Mouse (Mus musculus) stomach, embryonic 14.5 days (tissue): ENCODE data around the gene Ccdc151. TPM values are rescaled to one million over a fixed set of nuclear protein-coding genes. Genes with fewer than 3 reads are reported as not detected.

Experiments used
- ATAC-seq: fragments of 200-750 bp; cut with Nextera tagmentation; 2 replicates; pipeline ENCODE4 v1.8.0; 2017; ENCODE audit warnings: low read depth, moderate TSS enrichment; ENCODE audit not compliant: insufficient number of reproducible peaks, insufficient read depth, low FRiP score
- H3K27ac ChIP-seq: fragments of 300-500 bp; sonication (generic); 2 replicates; pipeline ENCODE4 v1.5.1; 2014; ENCODE audit warnings: mild to moderate bottlenecking, low read length, moderate library complexity, mixed read lengths
- H3K27me3 ChIP-seq: fragments of 300-500 bp; sonication (generic); 2 replicates; pipeline ENCODE4 v1.6.1; 2014; ENCODE audit warnings: low read length, control low read depth, mixed read lengths; ENCODE audit not compliant: control insufficient read depth, insufficient read depth
- H3K36me3 ChIP-seq: fragments of 300-500 bp; sonication (generic); 2 replicates; pipeline ENCODE4 v1.6.1; 2014; ENCODE audit warnings: mild to moderate bottlenecking, control low read depth, low read length, moderate library complexity, mixed read lengths; ENCODE audit not compliant: control insufficient read depth, insufficient read depth
- H3K4me1 ChIP-seq: fragments of 300-500 bp; sonication (generic); 2 replicates; pipeline ENCODE4 v1.6.1; 2014; ENCODE audit warnings: low read length, control low read depth, mixed read lengths; ENCODE audit not compliant: control insufficient read depth, insufficient read depth
- H3K4me2 ChIP-seq: fragments of 300-500 bp; sonication (generic); replicated peaks from 2 replicates; pipeline ENCODE4 v1.6.1; 2014; ENCODE audit warnings: low read depth, low read length, control low read depth
- H3K4me3 ChIP-seq: fragments of 300-500 bp; sonication (generic); 2 replicates; pipeline ENCODE4 v1.5.1; 2014; ENCODE audit warnings: low read depth, low read length, control low read depth
- H3K9ac ChIP-seq: fragments of 300-500 bp; sonication (generic); replicated peaks from 2 replicates; pipeline ENCODE4 v1.6.1; 2014; ENCODE audit warnings: low read depth, mild to moderate bottlenecking, control low read depth, low read length, moderate library complexity, mixed read lengths
- H3K9me3 ChIP-seq: fragments of 300-500 bp; sonication (generic); 2 replicates; pipeline ENCODE4 v1.6.1; 2016; ENCODE audit warnings: low read depth, low read length, control low read depth; ENCODE audit not compliant: control insufficient read depth
- WGBS: fragments of 180-500 bp; shearing (Covaris S2); extraction: QIAGEN DNeasy Blood & Tissue Kit; methylation state at CpG from one replicate; pipeline ENCODE4 v1.1.7; 2014; 5-methylcytosine and 5-hydroxymethylcytosine counted together
- polyA plus RNA-seq: library from polyadenylated mRNA; unstranded; fragments of >200 nt; fragmentation: Nextera tagmentation; extraction: Ambion mirVana; gene quantifications from 2 replicates; pipeline ENCODE4 v1.2.1, GENCODE M21; 2014

Ccdc151 gene
- polyA plus RNA-seq, 1 experiment from 2014 or later: 0.72 TPM

DNA sequence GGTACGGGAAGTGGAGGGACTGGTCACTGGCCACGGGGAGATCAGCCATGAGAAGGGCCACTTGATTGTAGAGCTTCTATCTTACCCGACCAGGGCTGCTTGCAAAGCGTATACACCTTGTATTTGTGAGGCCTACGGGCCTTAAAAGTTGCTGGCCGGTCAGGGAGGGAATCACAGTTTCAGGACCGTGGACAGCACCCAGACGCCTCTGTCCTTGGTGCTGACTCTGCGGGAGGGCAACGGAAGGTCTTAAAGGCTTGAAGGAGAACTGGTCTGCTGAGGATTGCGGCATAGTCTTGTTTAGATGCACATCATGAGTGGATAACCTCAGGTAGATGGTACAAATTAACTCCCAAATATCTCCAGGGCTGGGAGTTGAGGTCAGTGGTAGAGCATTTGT lies 52.1 kb downstream of the Ccdc151 start:
- no peak overlapping the region for H3K9ac ChIP-seq
- H3K27ac ChIP-seq: no peak overlapping the region
- no peaks in the 10 kb centered on the region for H3K9me3 ChIP-seq
- H3K4me1 ChIP-seq: no peaks in the 10 kb centered on the region; the same call in 1 of the 2 replicates
- no peak overlapping the region for H3K4me2 ChIP-seq
- WGBS: 11% methylated on average over 11 of the region's 11 CpGs
- no peaks in the 10 kb centered on the region for H3K27me3 ChIP-seq
- no peaks in the 10 kb centered on the region for H3K36me3 ChIP-seq
- no peak overlapping the region for H3K4me3 ChIP-seq
- ATAC-seq: no peak

- Histone ChIP-seq H3K27ac (no peak overlapping the region), H3K4me2 (no peak overlapping the region), H3K36me3 (no peaks in the 10 kb centered on the region), H3K27me3 (no peaks in the 10 kb centered on the region), H3K9ac (no peak overlapping the region), H3K4me3 (no peak overlapping the region), H3K4me1 (no peaks in the 10 kb centered on the region; the same call in 1 of the 2 replicates), H3K9me3 (no peaks in the 10 kb centered on the region)
- WGBS: 61% methylated on average over 6 of the region's 6 CpGs
- no peak for ATAC-seq
Measured at GRCm38 (mm10) chr9:21948790-21949189, 53.6 kb downstream of the Ccdc151 start.

DNA sequence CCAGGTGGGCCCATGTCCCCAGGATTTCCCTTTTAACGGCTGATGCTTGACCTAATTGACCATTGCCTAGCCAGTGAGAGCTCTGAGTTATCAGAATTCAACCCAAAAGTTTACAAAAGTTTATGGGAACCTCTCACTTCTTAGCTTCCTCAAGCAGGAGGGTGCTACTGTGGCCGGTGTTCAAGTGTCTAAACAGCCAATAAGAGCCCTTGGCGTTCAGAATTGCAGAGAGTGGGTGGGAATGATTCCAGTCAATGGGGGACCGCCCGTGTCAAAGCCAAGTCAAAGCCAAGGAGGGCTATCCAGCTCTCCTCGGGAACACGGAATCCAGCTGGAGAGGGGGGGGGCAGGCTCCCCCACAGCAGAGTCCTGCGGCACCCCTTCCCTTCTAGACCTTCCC lies 54.3 kb downstream of the Ccdc151 start:
- Histone ChIP-seq H3K4me2 (no peak overlapping the region), H3K4me1 (no peaks in the 10 kb centered on the region; the same call in 1 of the 2 replicates), H3K27ac (no peak overlapping the region), H3K4me3 (no peak overlapping the region), H3K36me3 (no peaks in the 10 kb centered on the region), H3K9me3 (no peaks in the 10 kb centered on the region), H3K9ac (no peak overlapping the region), H3K27me3 (no peaks in the 10 kb centered on the region)
- WGBS: 52% methylated on average over 8 of the region's 8 CpGs
- ATAC-seq: no peak

DNA sequence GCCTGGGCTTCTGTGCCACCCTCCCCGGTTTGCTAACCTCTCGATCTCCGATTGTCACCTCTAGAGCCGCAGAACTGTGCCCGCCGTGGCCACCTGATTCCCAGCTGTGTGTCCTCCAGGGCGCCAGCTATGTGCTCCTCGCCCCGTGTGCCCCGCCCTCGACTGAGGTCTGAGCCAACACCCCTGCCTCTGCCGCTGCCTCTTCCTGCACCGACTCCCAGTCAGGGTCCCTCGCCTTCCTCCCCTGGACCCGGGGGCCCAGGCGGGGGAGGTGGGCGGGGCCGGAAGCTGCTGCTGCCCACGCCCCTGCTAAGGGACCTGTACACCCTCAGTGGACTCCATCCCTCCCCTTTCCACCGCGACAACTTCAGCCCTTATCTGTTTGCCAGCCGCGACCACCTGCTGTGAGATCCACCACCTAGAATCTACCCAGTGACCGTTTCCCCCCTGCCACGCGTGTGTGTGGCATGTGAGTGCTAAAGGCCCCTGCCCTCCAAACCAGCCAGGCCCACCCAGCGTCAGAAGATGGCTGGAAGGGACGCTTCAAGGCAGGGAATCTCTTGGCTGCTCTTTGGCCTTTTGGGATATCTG lies 54.8 kb downstream of the Ccdc151 start:
- no peaks in the 10 kb centered on the region for H3K36me3 ChIP-seq
- 6% methylated on average over 28 of the region's 28 CpGs for WGBS
- no peak overlapping the region for H3K9ac ChIP-seq
- no peak overlapping the region for H3K27ac ChIP-seq
- ATAC-seq: no peak; the same call in 1 of the 2 replicates
- no peaks in the 10 kb centered on the region; the same call in 1 of the 2 replicates for H3K4me1 ChIP-seq
- no peaks in the 10 kb centered on the region for H3K27me3 ChIP-seq
- H3K4me3 ChIP-seq: no peak overlapping the region
- H3K9me3 ChIP-seq: no peaks in the 10 kb centered on the region
- no peak overlapping the region; the same call in 1 of the 2 replicates for H3K4me2 ChIP-seq

- ATAC-seq: peak; percentile 33; the same call in 1 of the 2 replicates
- Histone ChIP-seq H3K9ac (no peak overlapping the region), H3K27me3 (no peaks in the 10 kb centered on the region), H3K4me3 (no peak overlapping the region), H3K27ac (no peak overlapping the region), H3K4me1 (no peaks in the 10 kb centered on the region; the same call in 1 of the 2 replicates), H3K4me2 (no peak overlapping the region), H3K36me3 (no peaks in the 10 kb centered on the region), H3K9me3 (no peaks in the 10 kb centered on the region)
- WGBS: 17% methylated on average over 23 of the region's 23 CpGs
Measured at GRCm38 (mm10) chr9:21944267-21944666, 58.2 kb downstream of the Ccdc151 start.

DNA sequence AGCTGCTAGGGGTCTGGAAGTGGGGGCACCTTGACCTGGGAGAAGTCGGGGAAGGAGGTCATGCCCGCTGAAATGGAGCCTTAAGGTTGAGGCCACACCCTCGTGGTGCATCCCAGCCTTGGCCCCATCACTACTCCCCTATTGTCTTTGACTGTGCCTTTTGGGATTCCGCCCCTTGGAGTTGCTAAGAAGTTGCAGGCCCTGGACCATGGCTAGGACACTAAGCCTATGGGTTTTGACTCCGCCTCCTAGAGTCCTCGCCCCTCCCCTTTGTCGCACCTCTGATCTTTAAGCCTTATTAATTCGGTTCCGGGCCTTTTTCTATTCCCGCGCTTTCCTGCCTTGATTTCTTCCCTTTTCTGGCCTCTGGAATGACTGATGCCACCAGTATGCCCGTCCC lies 58.8 kb downstream of the Ccdc151 start:
- no peak for ATAC-seq
- H3K4me1 ChIP-seq: no peaks in the 10 kb centered on the region; the same call in 1 of the 2 replicates
- WGBS: 48% methylated on average over 12 of the region's 12 CpGs

GRCm38 (mm10) chr9:21943046-21943445 lies 59.4 kb downstream of the Ccdc151 start:
- Histone ChIP-seq H3K4me2 (no peak overlapping the region), H3K4me3 (no peak overlapping the region), H3K27me3 (no peaks in the 10 kb centered on the region), H3K9me3 (no peaks in the 10 kb centered on the region), H3K4me1 (no peaks in the 10 kb centered on the region; the same call in 1 of the 2 replicates), H3K36me3 (no peaks in the 10 kb centered on the region), H3K27ac (no peak overlapping the region), H3K9ac (no peak overlapping the region)
- WGBS: 73% methylated on average over 11 of the region's 12 CpGs
- no peak for ATAC-seq

More for the DNA sequence above, 58.8 kb downstream of the Ccdc151 start:
- Histone ChIP-seq H3K4me2 (no peak overlapping the region), H3K4me3 (no peak overlapping the region), H3K27ac (no peak overlapping the region), H3K9ac (no peak overlapping the region), H3K27me3 (no peaks in the 10 kb centered on the region), H3K9me3 (no peaks in the 10 kb centered on the region), H3K36me3 (no peaks in the 10 kb centered on the region)
